Mouse (Mus musculus) c-Kit-positive CD71-positive TER-119-positive erythroid progenitor cells, embryonic 14.5 days (primary cell): ENCODE measurements around the gene Dnajc9.
A peak's percentile ranks its signal among the peaks of the same experiment; 100 is the strongest.

Experiments used
- DNase-seq: peaks from one replicate; pipeline ENCODE4 v3.0.0-alpha.2; 2013; ENCODE audit warnings: low spot score

Dnajc9 gene

DNA sequence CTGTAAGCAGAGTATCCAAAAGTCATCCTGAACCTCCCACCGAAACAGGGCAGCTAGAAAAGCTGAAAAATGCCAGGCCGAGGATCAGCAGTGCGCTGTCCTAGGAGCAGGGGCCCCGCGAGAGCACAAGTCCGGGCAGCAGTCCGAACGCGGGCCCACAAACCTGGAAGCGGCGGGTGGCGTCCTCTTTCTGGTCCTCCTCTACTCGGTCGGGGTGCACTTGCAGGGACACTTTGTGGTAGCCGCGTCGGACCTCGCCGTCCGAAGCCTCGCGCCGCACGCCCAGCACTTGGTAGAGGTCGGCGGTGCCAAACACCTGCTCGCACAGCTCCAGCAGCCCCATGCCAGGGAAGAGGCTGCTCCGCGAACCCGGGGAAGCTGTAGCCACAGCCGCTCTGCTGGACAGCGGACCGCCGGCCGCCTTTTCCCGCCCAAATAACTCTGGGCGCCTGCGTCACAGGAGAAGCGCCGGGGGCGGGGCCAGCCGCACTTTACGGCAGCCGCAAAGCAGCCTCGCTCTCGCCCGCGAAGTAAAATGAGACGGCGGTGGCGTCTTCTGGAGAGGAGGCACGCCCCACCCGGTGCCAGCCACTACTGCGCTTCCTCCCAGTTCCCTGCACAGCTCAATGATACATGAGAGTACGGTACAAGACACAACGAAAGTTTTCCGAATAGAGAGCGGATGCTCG is at the start of gene Dnajc9:
Gene Dnajc9, minus strand, starts transcription at position 470 of the 689 bp plus-strand sequence.
- DNase-seq, result peak; percentile 90

DNA sequence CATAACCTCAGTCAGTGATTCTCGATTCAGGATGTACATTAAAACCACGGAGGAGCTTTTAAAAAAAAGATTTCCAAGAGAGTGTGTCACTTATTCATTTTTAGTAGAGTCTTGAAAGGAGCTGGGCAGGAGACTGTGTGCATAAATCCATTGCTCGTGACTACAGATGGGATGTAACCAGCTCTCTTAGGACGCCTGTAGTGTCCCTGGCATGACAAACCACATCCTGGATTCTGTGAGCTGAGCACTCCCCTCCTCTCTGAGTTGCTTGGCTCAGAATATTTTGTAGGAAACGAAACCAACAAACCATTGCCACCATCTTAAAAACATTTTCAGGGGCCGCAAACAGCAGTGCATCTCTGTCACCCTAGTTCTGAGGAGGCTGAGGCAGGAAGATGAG is 48.3 kb upstream of the Dnajc9 start:
- DNase-seq, result no peak

DNA sequence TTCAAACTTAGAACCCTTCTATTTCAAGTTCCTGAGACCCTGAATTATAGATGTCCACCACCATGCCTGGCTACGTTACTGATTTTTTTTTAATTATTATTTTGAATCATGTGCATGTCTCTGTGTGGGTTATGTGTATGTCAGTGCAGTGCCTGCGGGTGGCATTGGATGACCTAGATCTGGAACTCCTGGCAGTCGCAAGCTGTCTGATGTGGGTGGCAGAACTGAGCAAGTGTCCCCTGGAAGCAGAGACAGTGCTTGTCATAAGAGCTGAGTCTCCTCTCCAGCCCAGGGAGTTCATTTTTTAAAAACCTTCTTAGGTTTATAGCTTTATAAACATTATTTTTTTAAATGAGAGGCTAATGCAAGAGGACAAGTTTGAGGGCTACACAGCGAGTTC is 43.7 kb upstream of the Dnajc9 start:
- DNase-seq, result no peak

DNA sequence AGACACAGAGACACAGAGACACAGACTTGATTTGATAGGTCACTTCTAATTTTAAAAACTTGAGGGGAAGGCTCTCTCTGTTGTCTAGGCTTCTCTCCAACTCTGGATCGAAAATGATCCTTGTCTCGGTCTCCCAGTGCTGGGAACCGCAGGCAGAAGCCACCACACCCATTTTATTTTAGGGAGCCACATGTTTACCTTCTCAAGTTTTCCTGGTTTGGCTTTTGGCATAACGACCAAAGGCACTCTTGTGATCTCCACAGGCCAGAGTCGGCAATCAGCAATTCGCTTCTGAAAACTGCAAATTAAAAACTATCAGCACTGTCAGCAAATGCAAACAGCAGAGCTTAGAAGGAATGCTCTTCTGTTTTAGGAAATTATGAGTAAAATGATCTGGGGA is 43.0 kb upstream of the Dnajc9 start:
- no peak for DNase-seq

DNA sequence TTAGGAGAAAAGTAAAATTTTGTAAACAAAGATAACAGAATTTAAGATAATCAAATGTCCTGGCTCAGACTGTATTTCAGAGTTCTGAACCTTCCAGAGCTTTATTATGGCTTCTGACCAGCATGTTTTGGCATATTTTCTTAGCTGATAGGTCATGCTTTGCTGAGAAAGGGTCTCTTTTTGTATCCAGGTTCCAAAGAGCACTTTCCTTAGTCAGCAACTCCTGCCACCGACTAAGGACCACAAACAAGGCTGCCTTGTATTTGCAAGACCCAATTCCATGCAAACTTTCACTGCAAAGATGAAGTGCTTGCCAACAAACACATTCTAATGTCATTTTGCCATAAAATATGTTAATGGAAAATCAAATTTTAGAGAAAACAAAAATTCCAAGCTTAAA is 41.1 kb upstream of the Dnajc9 start:
- DNase-seq, result no peak

DNA sequence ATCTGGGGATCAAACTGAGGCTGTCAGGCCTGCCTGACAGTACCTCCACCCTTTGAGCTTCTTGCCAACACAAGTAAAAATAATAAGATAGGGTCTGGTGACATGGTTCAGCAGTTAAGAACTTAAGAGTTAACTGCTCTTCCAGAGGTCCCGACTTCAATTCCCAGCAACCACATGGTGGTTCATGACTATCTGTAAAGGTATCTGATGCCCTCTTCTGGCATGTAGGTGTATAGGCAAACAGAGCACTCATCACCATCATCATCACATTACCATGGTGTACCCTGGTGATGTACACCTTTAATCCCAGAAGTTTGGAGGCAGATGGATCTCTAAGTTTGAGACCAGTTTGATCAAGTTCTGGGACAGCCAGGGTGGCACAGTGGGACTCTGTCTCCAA is 39.9 kb upstream of the Dnajc9 start:
- no peak for DNase-seq

DNA sequence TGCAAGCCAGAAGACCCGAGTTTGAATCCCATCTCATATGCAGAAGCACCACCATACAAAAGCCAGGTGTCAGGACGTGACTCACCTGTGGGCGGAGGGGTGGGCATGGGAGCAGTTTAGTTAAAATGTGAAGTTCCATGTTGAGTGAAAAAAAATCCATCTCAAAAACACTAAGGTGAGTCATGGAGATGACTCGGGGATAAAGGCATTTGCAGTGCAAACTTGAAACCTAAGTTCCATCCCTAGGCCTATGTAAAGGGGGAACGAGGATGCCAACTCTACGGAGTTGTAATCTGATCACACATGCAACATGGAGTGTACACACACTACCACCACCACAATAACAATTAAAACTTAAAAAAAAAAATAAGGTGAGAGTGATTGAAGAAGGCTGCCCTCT is 34.3 kb upstream of the Dnajc9 start:
- no peak for DNase-seq

DNA sequence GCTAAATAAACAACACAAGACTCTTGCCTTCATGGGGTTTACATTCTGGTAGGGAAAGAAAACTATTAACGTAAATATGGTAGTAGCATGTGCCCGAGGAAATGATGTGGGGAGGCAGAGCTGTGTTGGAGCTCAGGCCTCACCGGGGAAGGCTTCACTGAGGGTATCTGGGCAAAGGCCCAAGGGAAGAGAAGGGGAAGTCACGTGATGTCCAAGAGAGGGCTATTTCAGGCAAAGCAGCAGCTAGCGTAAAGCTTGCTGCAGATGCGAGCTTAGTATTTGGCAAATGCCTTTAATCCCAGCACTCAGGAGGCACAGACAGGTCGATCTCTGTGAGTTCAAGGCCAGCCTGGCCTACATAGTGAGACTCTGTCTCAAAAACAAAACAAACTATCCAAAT is 33.5 kb upstream of the Dnajc9 start:
- DNase-seq, result no peak

DNA sequence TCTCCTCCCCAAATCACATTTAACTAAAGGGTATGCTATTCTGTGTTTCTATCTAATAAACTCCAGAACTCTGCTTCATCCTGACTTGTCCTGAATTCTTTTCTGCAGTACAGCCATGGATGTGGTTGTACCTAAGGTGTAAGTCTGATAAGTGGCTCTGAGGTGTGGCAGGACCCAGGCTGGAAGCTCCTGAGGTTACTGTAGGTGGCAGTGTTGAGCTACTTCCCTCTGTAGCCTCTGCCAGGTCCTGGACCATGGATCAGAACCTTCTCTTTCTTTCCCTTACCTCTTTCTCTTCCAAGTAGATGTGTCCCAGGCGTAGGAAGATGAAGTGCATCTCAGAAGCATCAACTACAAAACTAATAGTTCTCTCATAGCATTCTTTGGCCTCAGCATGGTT is 11.4 kb upstream of the Dnajc9 start:
- peak; percentile 53 for DNase-seq

DNA sequence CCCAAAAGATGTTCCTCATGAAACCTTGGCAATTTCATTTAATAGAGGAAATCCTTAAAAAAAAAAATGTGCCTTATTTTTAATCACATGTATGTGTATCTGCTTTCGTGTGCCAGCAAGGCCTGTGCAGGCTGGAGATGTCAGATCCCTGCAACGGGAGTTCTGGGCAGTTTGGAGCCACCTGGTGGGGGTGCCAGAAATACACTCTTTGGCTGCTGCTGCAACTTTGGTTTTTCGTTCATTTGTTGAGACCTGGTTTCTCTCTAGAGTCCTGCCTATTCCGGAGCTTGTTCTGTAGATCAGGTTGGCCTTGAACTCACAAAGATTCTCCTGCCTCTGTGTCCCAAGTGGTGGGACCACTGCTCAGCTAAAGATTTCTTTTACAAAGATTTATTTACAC is 10.2 kb upstream of the Dnajc9 start:
- no peak for DNase-seq

DNA sequence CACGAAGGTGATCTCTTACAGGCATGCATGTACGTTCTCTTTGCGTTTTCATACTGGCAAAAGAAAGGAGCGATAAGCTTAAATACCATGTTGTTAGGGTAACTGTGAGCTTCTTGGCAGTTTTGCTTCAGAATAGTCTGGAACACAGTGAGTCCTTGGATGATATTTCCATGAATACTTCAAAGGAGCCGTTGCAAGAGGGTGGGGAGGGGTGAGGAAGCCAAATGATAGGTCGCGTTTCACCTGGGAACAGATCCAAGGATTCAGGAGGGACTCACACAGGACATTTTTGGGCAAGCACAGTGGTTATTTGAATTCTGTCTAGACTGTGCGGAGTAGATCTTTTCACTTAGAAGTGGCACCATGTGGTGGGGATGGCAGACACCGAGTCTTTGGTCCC is 8.5 kb upstream of the Dnajc9 start:
- DNase-seq, result no peak

DNA sequence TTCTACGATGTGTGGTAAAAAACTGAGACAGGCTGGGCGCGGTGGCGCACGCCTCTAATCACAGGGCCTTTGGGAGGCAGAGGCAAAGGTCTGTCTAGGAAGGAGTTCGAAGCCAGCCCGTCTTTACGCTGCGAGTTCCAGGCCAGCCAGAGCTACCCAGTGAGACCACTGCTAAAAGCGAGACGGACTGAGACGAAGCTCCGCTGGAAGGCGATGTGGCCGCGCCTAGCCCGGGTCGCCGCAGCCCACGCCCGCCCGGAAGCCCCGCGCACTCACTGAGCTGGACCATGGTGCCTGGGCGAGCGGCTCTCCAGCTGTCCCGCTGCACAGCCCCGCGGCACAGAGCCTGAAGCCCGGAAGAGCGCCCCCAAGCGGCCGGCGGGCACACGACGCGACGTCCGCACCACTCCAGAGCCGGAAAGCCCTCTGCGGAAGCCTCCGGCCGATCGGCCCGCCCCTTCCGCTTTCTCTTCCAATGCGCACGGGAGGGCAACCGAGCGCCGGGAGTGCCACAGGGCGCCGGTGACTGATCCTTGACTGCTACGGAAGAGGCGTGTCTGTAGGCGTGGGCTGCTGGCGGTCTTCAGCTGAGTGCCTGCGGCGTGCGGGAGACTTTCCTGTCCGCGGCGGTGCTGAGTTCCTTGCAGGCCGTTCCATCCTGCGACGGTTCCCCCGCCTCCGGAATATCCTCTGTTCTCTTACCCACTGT is 4.6 kb upstream of the Dnajc9 start, which contains the start of gene Mrps16:
Gene Mrps16, minus strand, starts transcription at position 430 of the 709 bp plus-strand sequence.
- peak; percentile 96 for DNase-seq

DNA sequence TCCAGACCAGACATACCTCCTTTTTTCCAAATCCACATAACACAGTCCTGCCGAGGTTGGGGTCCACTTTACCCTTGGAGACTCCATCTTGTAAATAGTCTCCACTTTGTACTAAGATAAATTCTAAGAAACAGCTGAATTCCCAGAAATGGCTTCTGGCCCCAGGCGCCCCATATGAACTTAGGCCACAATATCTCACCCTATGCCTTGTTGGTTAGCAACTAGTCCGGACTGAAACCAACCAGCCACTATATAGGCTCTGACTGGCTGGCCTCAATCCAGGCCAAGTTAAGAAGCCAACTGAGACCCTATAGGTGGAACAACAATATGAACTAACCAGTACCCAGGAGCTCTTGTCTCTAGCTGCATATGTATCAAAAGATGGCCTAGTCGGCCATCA is 3.6 kb upstream of the Dnajc9 start:
- peak; percentile 54 for DNase-seq

DNA sequence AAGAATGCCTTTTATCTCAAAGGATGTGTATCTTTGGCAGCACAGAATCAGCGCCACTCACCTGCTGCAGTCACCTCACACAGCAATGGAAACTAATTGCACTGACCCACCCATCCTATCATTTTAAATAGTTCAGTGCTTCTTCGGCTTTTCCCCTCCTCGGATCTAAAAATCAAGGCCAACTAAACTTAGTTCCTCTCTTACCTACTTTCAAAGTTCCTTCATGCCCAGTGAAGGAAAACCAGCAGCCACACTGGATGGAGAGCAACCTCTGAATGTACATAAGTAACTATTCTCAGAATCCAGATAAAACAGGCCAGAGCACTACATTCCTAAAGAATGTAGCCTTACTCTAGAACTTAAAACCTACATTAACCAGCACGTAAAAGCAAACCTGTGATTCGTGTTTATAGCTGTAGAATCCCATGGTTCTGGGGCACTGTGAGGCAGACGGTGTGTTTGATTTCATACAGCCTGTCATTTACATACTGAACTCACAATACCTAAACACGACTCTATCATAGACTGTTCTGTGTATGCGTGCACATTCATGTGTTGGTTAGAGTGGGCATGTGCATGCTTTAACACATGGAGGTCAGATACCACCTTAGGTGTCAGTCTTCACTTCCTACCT is 853 bp upstream of the Dnajc9 start:
- DNase-seq, result no peak

DNA sequence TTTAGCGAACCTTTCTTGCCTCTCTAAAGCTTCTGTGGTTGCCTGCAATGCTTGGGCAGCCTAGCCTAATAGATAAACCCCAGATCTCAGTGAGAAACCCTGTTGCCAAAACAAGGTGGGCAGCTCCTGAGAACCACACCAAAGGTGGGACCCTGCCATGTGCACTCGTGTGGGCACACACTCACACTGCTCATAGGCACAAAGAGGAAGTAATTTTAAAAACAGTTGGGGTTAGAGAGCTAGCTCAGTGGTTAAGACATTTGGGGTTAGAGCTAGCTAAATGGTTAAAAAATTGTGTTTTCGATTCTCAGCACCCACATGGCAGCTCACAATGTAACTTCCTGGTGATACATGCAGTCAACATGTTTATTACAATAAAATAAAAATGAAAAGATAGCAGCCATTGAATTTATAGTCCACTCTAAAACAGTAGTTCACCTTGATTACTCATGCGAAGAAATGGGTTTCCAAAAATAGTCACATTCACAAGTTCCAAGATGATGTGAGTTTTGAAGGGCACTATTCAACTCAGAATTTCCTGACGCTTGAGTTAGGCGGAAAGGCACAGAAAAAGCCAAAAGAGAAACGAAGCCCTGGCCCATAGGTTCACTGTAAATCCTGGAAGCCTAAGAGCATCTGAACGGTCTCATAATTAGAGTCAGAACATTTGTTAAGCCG is 8.8 kb downstream of the Dnajc9 start:
- DNase-seq, result no peak

DNA sequence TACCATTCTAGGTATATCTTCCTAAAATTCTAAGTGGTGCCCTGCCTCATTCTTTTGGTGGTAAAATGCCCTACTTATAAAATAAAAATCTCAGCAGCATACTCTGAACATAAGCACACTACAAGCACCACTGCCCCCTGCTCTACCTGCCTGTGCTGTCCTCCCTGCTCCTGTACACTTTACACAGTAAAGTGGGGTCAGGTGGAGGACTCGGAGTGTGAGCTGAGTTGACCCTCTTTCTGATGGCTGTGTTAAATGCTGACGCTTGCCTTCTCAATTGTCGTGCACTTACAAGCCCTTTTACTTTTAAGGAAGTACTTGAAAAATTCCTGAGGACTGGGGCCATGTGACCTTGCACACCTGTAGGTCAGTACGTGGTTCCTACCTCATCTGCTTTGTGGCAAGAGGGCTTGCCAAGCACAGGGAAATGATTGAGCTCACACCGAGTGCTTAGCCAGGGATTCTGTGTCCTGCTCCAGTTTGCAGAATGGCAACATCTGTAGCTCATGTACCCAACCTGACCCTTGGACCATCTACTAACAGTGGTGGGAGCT is 9.5 kb downstream of the Dnajc9 start:
- no peak for DNase-seq

DNA sequence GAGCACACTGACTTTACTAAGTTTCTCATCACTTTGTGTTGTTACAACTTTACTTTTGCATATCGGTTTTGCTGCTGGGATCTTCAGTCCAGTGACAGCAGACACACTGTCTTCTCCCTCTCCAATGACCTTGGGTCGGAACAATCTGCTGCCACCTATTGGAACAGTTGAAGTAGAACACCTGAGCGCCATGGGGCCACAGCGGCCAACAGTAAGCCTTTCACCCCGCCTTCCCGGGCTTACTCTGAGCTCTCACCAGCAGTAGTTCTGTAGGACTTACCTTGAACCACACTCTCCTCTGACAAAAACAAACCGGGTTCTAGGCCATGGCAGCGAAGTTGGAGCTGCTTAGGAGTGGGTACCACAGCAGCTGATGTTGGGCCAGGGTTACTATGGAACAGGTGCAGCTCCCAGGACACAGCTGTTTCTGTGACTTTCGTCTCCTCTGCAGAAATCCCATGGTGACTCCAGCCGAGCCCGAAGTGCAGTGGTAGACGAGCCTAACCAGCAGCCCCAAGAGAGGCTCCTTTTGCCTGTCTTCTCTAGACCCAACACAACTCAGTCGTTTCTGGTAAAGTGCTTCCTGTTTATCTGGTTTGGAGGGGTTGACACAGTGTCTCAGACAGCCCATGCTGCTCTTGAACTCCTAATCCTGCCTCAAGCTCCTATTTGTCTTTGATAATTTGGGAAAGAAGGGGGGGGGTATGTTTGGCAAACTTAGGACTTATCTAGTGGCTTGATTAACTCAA is 10.2 kb downstream of the Dnajc9 start:
- peak; percentile 50 for DNase-seq

DNA sequence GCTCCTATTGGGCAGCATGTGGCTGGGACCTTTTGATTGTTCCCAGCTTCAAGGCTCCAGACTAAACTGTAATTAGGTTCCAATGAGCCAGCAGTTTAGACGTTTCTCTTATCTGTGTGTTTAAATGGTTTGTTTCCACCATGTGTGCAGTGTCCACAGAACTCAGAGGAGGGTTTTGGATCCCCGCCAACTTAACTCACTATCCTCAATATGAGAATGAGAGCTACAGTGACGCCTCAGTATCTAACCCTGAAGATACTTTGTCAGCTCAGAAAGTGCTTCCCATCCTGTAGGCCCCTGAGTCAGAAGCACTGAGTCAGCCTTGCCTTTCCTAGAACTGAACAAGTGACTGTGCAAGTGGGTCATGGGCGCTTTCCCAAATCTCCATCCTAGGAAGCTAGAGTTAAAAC is 11.6 kb downstream of the Dnajc9 start:
- DNase-seq, result no peak

DNA sequence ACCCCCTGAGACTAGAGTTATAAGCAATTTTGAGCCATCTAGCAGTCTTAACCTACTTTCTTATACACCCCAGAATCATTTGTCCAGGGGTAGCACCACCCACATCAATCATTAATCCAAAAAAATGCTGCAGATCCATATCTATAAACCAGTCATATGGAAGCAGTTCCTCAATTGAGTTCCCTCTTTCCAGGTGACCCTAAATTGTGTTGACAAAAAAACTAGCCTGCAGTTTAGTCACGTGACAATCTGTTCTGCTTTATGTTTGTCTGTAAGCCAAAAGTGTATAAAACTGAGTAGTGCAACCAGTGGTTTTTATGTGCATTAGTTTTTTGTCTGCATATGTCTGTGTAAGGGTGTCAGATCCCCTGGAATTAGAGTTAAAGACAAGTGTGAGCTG is 16.9 kb downstream of the Dnajc9 start:
- DNase-seq, result no peak

DNA sequence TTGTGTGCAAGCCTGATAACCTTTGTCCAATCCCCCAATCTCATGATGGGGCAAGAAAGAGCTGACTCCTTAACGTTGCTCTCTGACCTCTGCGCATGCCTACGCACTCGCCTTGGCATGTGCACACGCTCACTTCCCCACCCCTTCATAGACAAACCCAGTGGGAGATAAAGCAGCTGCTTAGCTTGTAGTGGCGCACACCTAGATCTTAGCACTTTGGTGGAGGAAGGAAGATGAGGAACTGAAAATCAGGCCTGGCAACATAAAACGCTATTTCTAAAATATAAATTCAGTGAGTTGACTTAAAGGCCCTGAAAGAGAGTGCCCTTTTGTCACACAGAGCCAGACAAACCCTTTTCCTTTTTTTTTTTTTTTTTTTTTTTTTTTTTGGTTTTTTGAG is 17.9 kb downstream of the Dnajc9 start:
- DNase-seq, result no peak

DNA sequence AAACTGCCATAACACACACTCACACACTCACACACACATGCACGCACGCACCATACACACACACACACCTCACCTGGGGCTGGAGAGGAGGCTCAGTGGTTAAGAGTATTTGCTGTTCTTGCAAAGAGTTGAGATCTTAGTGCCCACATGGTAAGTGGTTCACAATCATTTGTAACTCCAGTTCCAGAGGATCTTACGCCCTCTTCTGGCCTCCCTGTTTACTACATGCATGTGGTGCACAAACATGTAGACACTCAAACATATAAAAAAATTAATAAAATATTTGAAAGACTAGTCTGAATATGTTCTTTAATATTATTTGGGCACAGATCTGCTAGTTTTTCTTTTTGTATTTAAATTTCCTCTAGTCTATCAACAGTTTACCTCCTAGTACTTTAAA is 20.4 kb downstream of the Dnajc9 start:
- peak; percentile 22 for DNase-seq

DNA sequence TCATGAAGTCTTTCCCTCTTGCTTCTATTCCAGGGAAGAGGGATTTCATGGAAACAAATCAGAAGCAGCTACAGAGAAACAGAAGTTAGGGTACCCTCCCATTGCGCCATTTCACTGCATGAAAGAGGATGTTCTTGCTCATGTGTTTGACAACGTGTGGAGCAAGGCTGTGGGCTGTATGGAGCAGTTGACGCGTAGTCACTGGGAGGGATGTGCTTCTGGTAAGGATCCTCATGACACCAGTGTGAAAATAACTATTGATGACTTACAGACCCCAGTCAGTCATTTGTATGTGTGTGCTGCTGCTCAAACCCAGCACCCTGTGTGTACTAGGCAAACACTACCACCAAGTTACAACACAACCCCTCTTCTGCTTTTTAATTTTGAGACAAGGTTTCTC is 25.5 kb downstream of the Dnajc9 start:
- DNase-seq, result no peak
